Mouse (Mus musculus) layer of hippocampus, postnatal 10 days (tissue): Measurements from ENCODE around the gene Chst14. TPM values are rescaled to one million over a fixed set of nuclear protein-coding genes. Genes with fewer than 3 reads are reported as not detected.

ENCODE experiments used
- DNase-seq, 2 experiments: peaks; one replicate each; pipeline ENCODE4 v3.0.0; 2021; ENCODE audit warnings: low spot score in 2 of 2
- long read RNA-seq: library from polyadenylated mRNA; stranded (forward); transcript quantifications from one replicate; pipeline ENCODE4 v2.0.0, GENCODE M21; 2023
- total RNA-seq, 2 experiments: library from RNA; stranded (reverse); gene quantifications; 2 replicates each; pipeline ENCODE4 v1.2.3; 2021

Gene Chst14
- total RNA-seq = 1 to 10 TPM; 2.5 to 3.5 TPM
- long read RNA-seq, partial matches to known transcripts = 0 of 2 reads
- long read RNA-seq, other reads (novel, unspliced or antisense) = 0 of 2 reads

GRCm38 (mm10) chr2:118926361-118926997 is at the start of gene Chst14:
Chst14 (plus strand) TSS chr2:118926496.
- DNase-seq = peak; percentile 51 to 69

- DNase-seq = no peak
These were observed 45.3 kb upstream of the Chst14 start for GRCm38 (mm10) chr2:118881019-118881418.

- no peak for DNase-seq
These were observed 44.3 kb upstream of the Chst14 start for GRCm38 (mm10) chr2:118881956-118882355.

GRCm38 (mm10) chr2:118882840-118883679 is 43.2 kb upstream of the Chst14 start:
- DNase-seq = peak; percentile 94 to 95

GRCm38 (mm10) chr2:118887440-118887839 is 38.9 kb upstream of the Chst14 start:
- DNase-seq = no peak

- DNase-seq = no peak
These were observed 38.3 kb upstream of the Chst14 start for GRCm38 (mm10) chr2:118887845-118888548.

- no peak for DNase-seq
These were observed 35.1 kb upstream of the Chst14 start for GRCm38 (mm10) chr2:118891173-118891572.

GRCm38 (mm10) chr2:118895990-118896913 is 30.0 kb upstream of the Chst14 start:
- peak; percentile 28 to 41 for DNase-seq

- no peak for DNase-seq
These were observed 29.4 kb upstream of the Chst14 start for GRCm38 (mm10) chr2:118896914-118897291.

- DNase-seq = no peak
These were observed 28.9 kb upstream of the Chst14 start for GRCm38 (mm10) chr2:118897392-118897791.

- DNase-seq = no peak
These were observed 28.5 kb upstream of the Chst14 start for GRCm38 (mm10) chr2:118897808-118898207.

GRCm38 (mm10) chr2:118898771-118899170 is 27.5 kb upstream of the Chst14 start:
- no peak for DNase-seq

GRCm38 (mm10) chr2:118899306-118899705 is 27.0 kb upstream of the Chst14 start:
- no peak for DNase-seq

- peak in 1 of 2 experiments; percentile 32 for DNase-seq
These were observed 26.1 kb upstream of the Chst14 start, which contains the start of gene Bahd1 for GRCm38 (mm10) chr2:118899981-118900825. Bahd1 (plus strand) TSS chr2:118900377.

- no peak for DNase-seq
These were observed 25.5 kb upstream of the Chst14 start for GRCm38 (mm10) chr2:118900826-118901140.

- DNase-seq = peak; percentile 97 to 99
These were observed 24.9 kb upstream of the Chst14 start for GRCm38 (mm10) chr2:118901175-118902031.

GRCm38 (mm10) chr2:118902051-118903025 is 24.0 kb upstream of the Chst14 start:
- DNase-seq = peak; percentile 55 to 61

- DNase-seq = no peak
These were observed 23.0 kb upstream of the Chst14 start for GRCm38 (mm10) chr2:118903333-118903741.
